Mouse (Mus musculus): Measurements from ENCODE around the gene Rrbp1.
A peak's percentile ranks its signal among the peaks of the same experiment; 100 is the strongest.

- TF ChIP-seq CTCF (IDR thresholded peaks at IDR 0.05; ENCODE audit: low read depth), result no peak
- peak; percentile 90 for TF ChIP-seq EP300 (IDR thresholded peaks at IDR 0.05; ENCODE audit: low read depth)
These were observed 98.9 kb downstream of the Rrbp1 start for GRCm38 (mm10) chr2:143912199-143912598.
